Mouse (Mus musculus) cortical plate, adult 2 months (tissue): ENCODE measurements at regions not wholly inside any gene's neighbourhood (a gene's known extent, or its start where the extent isn't known, plus 50 kb on each side); places are given as distances from the start of the nearest gene placed in this dataset.

ENCODE experiments used
- CTCF ChIP-seq: fragments of 200-500 bp; IDR thresholded peaks from 2 replicates; pipeline ENCODE4 v1.5.1; 2011; ENCODE audit warnings: mild to moderate bottlenecking, control low read depth, low read length; ENCODE audit not compliant: insufficient read depth; ENCODE audit errors: extremely low read depth
- POLR2A ChIP-seq: fragments of 200-500 bp; IDR thresholded peaks from 2 replicates; pipeline ENCODE4 v1.6.1; 2011; ENCODE audit warnings: mild to moderate bottlenecking, low read length, control low read depth; ENCODE audit not compliant: insufficient read depth; ENCODE audit errors: extremely low read depth

- TF ChIP-seq CTCF (no peak), POLR2A (no peak)
Measured at GRCm38 (mm10) chr11:63785965-63786364, 136.1 kb downstream of the Hs3st3b1 start.
